Mouse (Mus musculus): Measurements from ENCODE around the gene Sec22c. TPM values are rescaled to one million over a fixed set of nuclear protein-coding genes. Genes with fewer than 3 reads are reported as not detected.
A peak's percentile ranks its signal among the peaks of the same experiment; 100 is the strongest.

The Sec22c gene
- polyA plus RNA-seq, 1 experiment from 2014 or later = 6.2 TPM

GRCm38 (mm10) chr9:121690200-121690651 is 15.1 kb downstream of the Sec22c start:
- Histone ChIP-seq H3K9me3 (replicated peaks) (no peaks in the 10 kb centered on the region), H3K9ac (no peak overlapping the region), H3K36me3 (peaks cover 36% of the 10 kb centered on the region), H3K27me3 (replicated peaks) (no peaks in the 10 kb centered on the region), H3K27ac (ENCODE audit: poor library complexity, severe bottlenecking) (no peak overlapping the region), H3K4me2 (no peak overlapping the region), H3K4me1 (replicated peaks) (no peaks in the 10 kb centered on the region), H3K4me3 (no peak overlapping the region)
- ATAC-seq (ENCODE audit: insufficient number of reproducible peaks, low FRiP score) = no peak
- WGBS = 84% methylated on average over 15 of the region's 15 CpGs

- Histone ChIP-seq H3K4me3 (no peak overlapping the region), H3K9me3 (replicated peaks) (no peaks in the 10 kb centered on the region), H3K36me3 (peaks cover 36% of the 10 kb centered on the region), H3K9ac (no peak overlapping the region), H3K4me1 (replicated peaks) (0 out of 2 replicates have a peak, but pooled peaks cover under 1% of the 10 kb centered on the region), H3K27ac (ENCODE audit: poor library complexity, severe bottlenecking) (no peak overlapping the region), H3K27me3 (replicated peaks) (no peaks in the 10 kb centered on the region), H3K4me2 (no peak overlapping the region)
- no peak for ATAC-seq (ENCODE audit: insufficient number of reproducible peaks, low FRiP score)
- WGBS = 72% methylated on average over 7 of the region's 7 CpGs
Observed at GRCm38 (mm10) chr9:121684702-121685101, 20.6 kb downstream of the Sec22c start.

GRCm38 (mm10) chr9:121682037-121682680 is 23.1 kb downstream of the Sec22c start:
- Histone ChIP-seq H3K27ac (ENCODE audit: poor library complexity, severe bottlenecking) (no peak overlapping the region), H3K4me2 (no peak overlapping the region), H3K4me1 (replicated peaks) (peaks cover 10% of the 10 kb centered on the region; the same call in 1 of the 2 replicates), H3K9ac (no peak overlapping the region), H3K27me3 (replicated peaks) (no peaks in the 10 kb centered on the region), H3K9me3 (replicated peaks) (no peaks in the 10 kb centered on the region), H3K36me3 (peaks cover 25% of the 10 kb centered on the region), H3K4me3 (no peak overlapping the region)
- no peak for ATAC-seq (ENCODE audit: insufficient number of reproducible peaks, low FRiP score)
- WGBS = 70% methylated on average over 18 of the region's 18 CpGs

- Histone ChIP-seq H3K9me3 (replicated peaks) (no peaks in the 10 kb centered on the region), H3K27me3 (replicated peaks) (no peaks in the 10 kb centered on the region), H3K9ac (no peak overlapping the region), H3K4me2 (no peak overlapping the region), H3K4me1 (replicated peaks) (peaks cover 14% of the 10 kb centered on the region; the same call in 1 of the 2 replicates), H3K4me3 (no peak overlapping the region), H3K27ac (ENCODE audit: poor library complexity, severe bottlenecking) (no peak overlapping the region), H3K36me3 (peaks cover 20% of the 10 kb centered on the region)
- no peak for ATAC-seq (ENCODE audit: insufficient number of reproducible peaks, low FRiP score)
- WGBS = 72% methylated on average over 8 of the region's 8 CpGs
Observed at GRCm38 (mm10) chr9:121681191-121681590, 24.1 kb downstream of the Sec22c start.

GRCm38 (mm10) chr9:121679549-121679948 is 25.7 kb downstream of the Sec22c start:
- Histone ChIP-seq H3K9ac (no peak overlapping the region; the same call in 1 of the 2 replicates), H3K4me3 (no peak overlapping the region), H3K4me2 (no peak overlapping the region), H3K4me1 (replicated peaks) (peaks cover 14% of the 10 kb centered on the region; the same call in 1 of the 2 replicates), H3K36me3 (peaks cover 9% of the 10 kb centered on the region), H3K9me3 (replicated peaks) (no peaks in the 10 kb centered on the region), H3K27me3 (replicated peaks) (no peaks in the 10 kb centered on the region), H3K27ac (ENCODE audit: poor library complexity, severe bottlenecking) (no peak overlapping the region)
- 18% methylated on average over 6 of the region's 6 CpGs for WGBS
- peak; percentile 19; the same call in 1 of the 2 replicates for ATAC-seq (ENCODE audit: insufficient number of reproducible peaks, low FRiP score)

GRCm38 (mm10) chr9:121677476-121677875 is 27.8 kb downstream of the Sec22c start:
- Histone ChIP-seq H3K27me3 (replicated peaks) (no peaks in the 10 kb centered on the region), H3K4me3 (no peak overlapping the region), H3K27ac (ENCODE audit: poor library complexity, severe bottlenecking) (no peak overlapping the region), H3K4me1 (replicated peaks) (peaks cover 22% of the 10 kb centered on the region), H3K4me2 (no peak overlapping the region), H3K9me3 (replicated peaks) (no peaks in the 10 kb centered on the region), H3K36me3 (peaks cover 2% of the 10 kb centered on the region), H3K9ac (no peak overlapping the region)
- no peak for ATAC-seq (ENCODE audit: insufficient number of reproducible peaks, low FRiP score)
- 52% methylated on average over 8 of the region's 8 CpGs for WGBS

GRCm38 (mm10) chr9:121677069-121677468 is 28.2 kb downstream of the Sec22c start:
- no peak for ATAC-seq (ENCODE audit: insufficient number of reproducible peaks, low FRiP score)
- Histone ChIP-seq H3K4me1 (replicated peaks) (peaks cover 26% of the 10 kb centered on the region), H3K9me3 (replicated peaks) (no peaks in the 10 kb centered on the region), H3K27me3 (replicated peaks) (no peaks in the 10 kb centered on the region), H3K4me2 (no peak overlapping the region), H3K36me3 (no peaks in the 10 kb centered on the region), H3K4me3 (no peak overlapping the region), H3K9ac (no peak overlapping the region), H3K27ac (ENCODE audit: poor library complexity, severe bottlenecking) (no peak overlapping the region)
- WGBS = 46% methylated on average over 4 of the region's 4 CpGs

GRCm38 (mm10) chr9:121675556-121675955 is 29.7 kb downstream of the Sec22c start:
- ATAC-seq (ENCODE audit: insufficient number of reproducible peaks, low FRiP score) = no peak
- no peak overlapping the region for H3K4me2 ChIP-seq
- no peak overlapping the region for H3K4me3 ChIP-seq
- no peak overlapping the region for H3K27ac ChIP-seq (ENCODE audit: poor library complexity, severe bottlenecking)
- H3K4me1 ChIP-seq (replicated peaks) = peaks cover 34% of the 10 kb centered on the region
- H3K9ac ChIP-seq = no peak overlapping the region
- no peaks in the 10 kb centered on the region for H3K36me3 ChIP-seq
- no peaks in the 10 kb centered on the region for H3K9me3 ChIP-seq (replicated peaks)
- WGBS = 84% methylated on average over 2 of the region's 2 CpGs
- peaks cover 6% of the 10 kb centered on the region for H3K27me3 ChIP-seq (replicated peaks)

- Histone ChIP-seq H3K27ac (ENCODE audit: poor library complexity, severe bottlenecking) (no peak overlapping the region), H3K4me1 (replicated peaks) (peaks cover 40% of the 10 kb centered on the region)
- ATAC-seq (ENCODE audit: insufficient number of reproducible peaks, low FRiP score) = no peak
Observed at GRCm38 (mm10) chr9:121675011-121675410, 30.3 kb downstream of the Sec22c start.

GRCm38 (mm10) chr9:121673716-121674115 is 31.6 kb downstream of the Sec22c start:
- 89% methylated on average over 5 of the region's 5 CpGs for WGBS

More at GRCm38 (mm10) chr9:121675011-121675410, 30.3 kb downstream of the Sec22c start:
- H3K9ac ChIP-seq = no peak overlapping the region
- 76% methylated on average over 9 of the region's 9 CpGs for WGBS
- peaks cover 12% of the 10 kb centered on the region for H3K27me3 ChIP-seq (replicated peaks)
- no peaks in the 10 kb centered on the region for H3K9me3 ChIP-seq (replicated peaks)
- H3K36me3 ChIP-seq = no peaks in the 10 kb centered on the region
- H3K4me2 ChIP-seq = no peak overlapping the region
- H3K4me3 ChIP-seq = no peak overlapping the region

GRCm38 (mm10) chr9:121672311-121672710 is 33.0 kb downstream of the Sec22c start:
- WGBS = 27% methylated on average over 5 of the region's 5 CpGs
- Histone ChIP-seq H3K36me3 (no peaks in the 10 kb centered on the region), H3K9ac (no peak overlapping the region), H3K27me3 (replicated peaks) (peaks cover 33% of the 10 kb centered on the region), H3K9me3 (replicated peaks) (no peaks in the 10 kb centered on the region), H3K4me1 (replicated peaks) (peaks cover 37% of the 10 kb centered on the region), H3K4me2 (no peak overlapping the region), H3K4me3 (no peak overlapping the region), H3K27ac (ENCODE audit: poor library complexity, severe bottlenecking) (no peak overlapping the region)
- ATAC-seq (ENCODE audit: insufficient number of reproducible peaks, low FRiP score) = peak; percentile 16; the same call in 1 of the 2 replicates

More at GRCm38 (mm10) chr9:121673716-121674115, 31.6 kb downstream of the Sec22c start:
- Histone ChIP-seq H3K9ac (no peak overlapping the region), H3K4me1 (replicated peaks) (peaks cover 41% of the 10 kb centered on the region), H3K36me3 (no peaks in the 10 kb centered on the region), H3K4me2 (no peak overlapping the region), H3K9me3 (replicated peaks) (no peaks in the 10 kb centered on the region), H3K27me3 (replicated peaks) (peaks cover 19% of the 10 kb centered on the region), H3K27ac (ENCODE audit: poor library complexity, severe bottlenecking) (no peak overlapping the region), H3K4me3 (no peak overlapping the region)
- ATAC-seq (ENCODE audit: insufficient number of reproducible peaks, low FRiP score) = no peak

Measured in heart, embryonic 12.5 days (tissue).